Mouse (Mus musculus): ENCODE measurements at regions not wholly inside any gene's neighbourhood (a gene's known extent, or its start where the extent isn't known, plus 50 kb on each side); places are given as distances from the start of the nearest gene placed in this dataset.

DNA sequence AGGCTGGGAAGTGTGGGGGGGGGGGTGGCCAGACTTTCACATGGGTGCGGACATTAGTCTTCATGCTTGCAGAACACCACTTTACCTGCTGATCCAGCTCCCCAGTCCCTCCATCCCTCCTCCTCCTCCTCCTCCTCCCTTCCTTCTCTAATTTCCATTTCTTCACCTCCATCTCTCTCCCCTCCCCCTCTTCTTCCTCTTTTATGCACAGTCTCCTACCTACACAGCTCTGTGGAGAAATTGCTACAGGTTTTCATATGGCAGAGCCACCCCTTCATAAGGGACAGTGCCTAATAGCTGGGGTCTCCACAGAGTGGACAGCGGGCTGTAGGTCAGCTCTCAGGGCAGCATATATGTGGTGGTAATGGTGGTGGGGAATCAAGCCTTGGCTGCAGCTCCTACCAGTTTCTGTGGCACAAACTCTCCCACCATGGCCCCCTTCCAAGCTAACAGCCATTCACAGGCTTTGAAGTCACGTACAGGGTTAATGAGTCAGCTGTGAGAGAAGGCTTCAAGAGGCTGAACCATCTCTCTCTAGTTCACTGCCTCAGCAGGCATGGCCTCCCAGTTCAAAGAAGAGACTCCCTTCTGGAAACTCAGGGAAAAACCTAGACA is 136.3 kb upstream of the Irf2bp2 start:
- TF ChIP-seq CTCF (IDR thresholded peaks at IDR 0.05; ENCODE audit: borderline replicate concordance, insufficient read depth, low read length) (no peak), POLR2A (IDR thresholded peaks at IDR 0.05; ENCODE audit: low read depth, low read length) (no peak)

Measured in embryonic fibroblast, embryonic 13.5 days (primary cell).